Mouse (Mus musculus): ENCODE results near the gene Ncoa7. TPM values are rescaled to one million over a fixed set of nuclear protein-coding genes. Genes with fewer than 3 reads are reported as not detected.
A peak's percentile ranks its signal among the peaks of the same experiment; 100 is the strongest.

Gene Ncoa7
- 5.4 and 6.2 TPM in 2 replicates for polyA plus RNA-seq (2012; rRNA removed)

- TF ChIP-seq CTCF (IDR thresholded peaks at IDR 0.05; ENCODE audit: control insufficient read depth, insufficient read depth, insufficient replicate concordance, low read depth, low read length) = no peak
- TF ChIP-seq POLR2A (IDR thresholded peaks at IDR 0.05; ENCODE audit: control insufficient read depth, low read depth, low read length) = peak; percentile 33; the same call in 1 of the 2 replicates
- Histone ChIP-seq H3K4me1 (ENCODE audit: control insufficient read depth, insufficient read depth, low read length) (peaks cover 6% of the 10 kb centered on the region), H3K27ac (ENCODE audit: control insufficient read depth, insufficient read depth, low read depth, low read length) (peak within 1 kb of the TSS; percentile 88)
These were observed at the start of gene Ncoa7 for GRCm38 (mm10) chr10:30802681-30803586. Gene Ncoa7 (minus strand): TSS chr10:30803326.

GRCm38 (mm10) chr10:30845101-30845825 lies 42.1 kb upstream of the Ncoa7 start:
- Histone ChIP-seq H3K4me3 (ENCODE audit: control insufficient read depth, low read depth, low read length) (no peak overlapping the region), H3K4me1 (ENCODE audit: control insufficient read depth, insufficient read depth, low read length) (peaks cover 21% of the 10 kb centered on the region), H3K27ac (ENCODE audit: control insufficient read depth, insufficient read depth, low read depth, low read length) (no peak overlapping the region), H3K36me3 (ENCODE audit: control insufficient read depth, insufficient read depth, low read length) (no peaks in the 10 kb centered on the region), H3K27me3 (ENCODE audit: control insufficient read depth, insufficient read depth, low read length) (no peaks in the 10 kb centered on the region)
- TF ChIP-seq POLR2A (IDR thresholded peaks at IDR 0.05; ENCODE audit: control insufficient read depth, low read depth, low read length) (no peak), CTCF (IDR thresholded peaks at IDR 0.05; ENCODE audit: control insufficient read depth, insufficient read depth, insufficient replicate concordance, low read depth, low read length) (no peak)

More at GRCm38 (mm10) chr10:30802681-30803586, at the start of gene Ncoa7:
- Histone ChIP-seq H3K36me3 (ENCODE audit: control insufficient read depth, insufficient read depth, low read length) (no peaks in the 10 kb centered on the region), H3K4me3 (ENCODE audit: control insufficient read depth, low read depth, low read length) (peak within 1 kb of the TSS; percentile 97), H3K27me3 (ENCODE audit: control insufficient read depth, insufficient read depth, low read length) (no peaks in the 10 kb centered on the region)

GRCm38 (mm10) chr10:30844191-30845010 lies 41.3 kb upstream of the Ncoa7 start:
- H3K36me3 ChIP-seq (ENCODE audit: control insufficient read depth, insufficient read depth, low read length) = no peaks in the 10 kb centered on the region
- TF ChIP-seq CTCF (IDR thresholded peaks at IDR 0.05; ENCODE audit: control insufficient read depth, insufficient read depth, insufficient replicate concordance, low read depth, low read length) = no peak
- TF ChIP-seq POLR2A (IDR thresholded peaks at IDR 0.05; ENCODE audit: control insufficient read depth, low read depth, low read length) = no peak
- peaks cover 21% of the 10 kb centered on the region for H3K4me1 ChIP-seq (ENCODE audit: control insufficient read depth, insufficient read depth, low read length)
- H3K4me3 ChIP-seq (ENCODE audit: control insufficient read depth, low read depth, low read length) = no peak overlapping the region
- H3K27ac ChIP-seq (ENCODE audit: control insufficient read depth, insufficient read depth, low read depth, low read length) = no peak overlapping the region
- no peaks in the 10 kb centered on the region for H3K27me3 ChIP-seq (ENCODE audit: control insufficient read depth, insufficient read depth, low read length)

GRCm38 (mm10) chr10:30843438-30844190 lies 40.5 kb upstream of the Ncoa7 start:
- Histone ChIP-seq H3K27me3 (ENCODE audit: control insufficient read depth, insufficient read depth, low read length) (no peaks in the 10 kb centered on the region), H3K27ac (ENCODE audit: control insufficient read depth, insufficient read depth, low read depth, low read length) (no peak overlapping the region), H3K4me1 (ENCODE audit: control insufficient read depth, insufficient read depth, low read length) (peaks cover 21% of the 10 kb centered on the region), H3K36me3 (ENCODE audit: control insufficient read depth, insufficient read depth, low read length) (no peaks in the 10 kb centered on the region), H3K4me3 (ENCODE audit: control insufficient read depth, low read depth, low read length) (peak overlapping the region; percentile 89)
- no peak for TF ChIP-seq POLR2A (IDR thresholded peaks at IDR 0.05; ENCODE audit: control insufficient read depth, low read depth, low read length)
- TF ChIP-seq CTCF (IDR thresholded peaks at IDR 0.05; ENCODE audit: control insufficient read depth, insufficient read depth, insufficient replicate concordance, low read depth, low read length) = no peak

- no peaks in the 10 kb centered on the region for H3K36me3 ChIP-seq (ENCODE audit: control insufficient read depth, insufficient read depth, low read length)
- peak within 1 kb of the TSS; percentile 89 for H3K4me3 ChIP-seq (ENCODE audit: control insufficient read depth, low read depth, low read length)
- no peaks in the 10 kb centered on the region for H3K27me3 ChIP-seq (ENCODE audit: control insufficient read depth, insufficient read depth, low read length)
- peaks cover 21% of the 10 kb centered on the region for H3K4me1 ChIP-seq (ENCODE audit: control insufficient read depth, insufficient read depth, low read length)
- no peak within 1 kb of the TSS for H3K27ac ChIP-seq (ENCODE audit: control insufficient read depth, insufficient read depth, low read depth, low read length)
- TF ChIP-seq CTCF (IDR thresholded peaks at IDR 0.05; ENCODE audit: control insufficient read depth, insufficient read depth, insufficient replicate concordance, low read depth, low read length) = no peak
- TF ChIP-seq POLR2A (IDR thresholded peaks at IDR 0.05; ENCODE audit: control insufficient read depth, low read depth, low read length) = no peak
These were observed 39.7 kb upstream of the Ncoa7 start, which contains the start of gene Hey2 for GRCm38 (mm10) chr10:30842643-30843437. Gene Hey2 (minus strand): TSS chr10:30842801.

GRCm38 (mm10) chr10:30842228-30842627 lies 39.1 kb upstream of the Ncoa7 start:
- H3K27me3 ChIP-seq (ENCODE audit: control insufficient read depth, insufficient read depth, low read length) = no peaks in the 10 kb centered on the region
- TF ChIP-seq POLR2A (IDR thresholded peaks at IDR 0.05; ENCODE audit: control insufficient read depth, low read depth, low read length) (no peak), CTCF (IDR thresholded peaks at IDR 0.05; ENCODE audit: control insufficient read depth, insufficient read depth, insufficient replicate concordance, low read depth, low read length) (no peak)
- peaks cover 21% of the 10 kb centered on the region for H3K4me1 ChIP-seq (ENCODE audit: control insufficient read depth, insufficient read depth, low read length)
- no peak overlapping the region for H3K27ac ChIP-seq (ENCODE audit: control insufficient read depth, insufficient read depth, low read depth, low read length)
- H3K4me3 ChIP-seq (ENCODE audit: control insufficient read depth, low read depth, low read length) = peak overlapping the region; percentile 89
- H3K36me3 ChIP-seq (ENCODE audit: control insufficient read depth, insufficient read depth, low read length) = no peaks in the 10 kb centered on the region

Measured in testis, adult 2 months (tissue).